Mouse (Mus musculus) cortical plate, adult 2 months (tissue): ENCODE measurements around the gene Tle3.

Experiments
- CTCF ChIP-seq: fragments of 200-500 bp; IDR thresholded peaks from 2 replicates; pipeline ENCODE4 v1.5.1; 2011; ENCODE audit warnings: mild to moderate bottlenecking, control low read depth, low read length; ENCODE audit not compliant: insufficient read depth; ENCODE audit errors: extremely low read depth
- POLR2A ChIP-seq: fragments of 200-500 bp; IDR thresholded peaks from 2 replicates; pipeline ENCODE4 v1.6.1; 2011; ENCODE audit warnings: mild to moderate bottlenecking, low read length, control low read depth; ENCODE audit not compliant: insufficient read depth; ENCODE audit errors: extremely low read depth

DNA sequence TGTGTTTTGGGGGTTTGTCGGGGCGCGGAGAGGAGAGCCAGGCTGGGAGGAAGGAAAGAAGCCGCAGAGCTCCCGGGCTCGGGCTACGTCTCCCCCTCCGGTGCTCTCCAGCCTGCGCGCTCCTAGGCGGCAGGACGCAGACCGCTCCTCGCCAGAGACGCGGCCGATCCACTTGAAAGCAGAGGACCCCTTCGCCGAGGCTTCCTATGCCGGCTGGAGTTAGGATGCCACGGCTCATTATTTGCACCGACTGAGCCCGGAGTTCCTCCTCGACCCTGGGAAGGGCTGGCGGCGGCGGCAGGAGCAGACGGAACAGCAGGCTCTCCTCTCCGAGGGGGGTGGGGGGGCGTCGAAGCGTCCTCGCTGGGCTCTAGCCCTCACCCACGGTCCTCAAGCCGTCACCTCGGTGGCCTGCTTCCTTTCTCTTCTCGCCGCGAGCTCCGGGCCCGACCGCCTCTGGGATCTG lies 377 bp downstream of the Tle3 start:
- TF ChIP-seq POLR2A (no peak), CTCF (no peak)
